Mouse (Mus musculus): ENCODE data around the gene Blnk. TPM values are rescaled to one million over a fixed set of nuclear protein-coding genes. Genes with fewer than 3 reads are reported as not detected.

Gene Blnk
- polyA plus RNA-seq, 1 experiment, result 1.3 TPM

GRCm38 (mm10) chr19:40935376-40935775, 59.0 kb downstream of the Blnk start:
- H3K27ac ChIP-seq (ENCODE audit: control insufficient read depth, insufficient read depth, low read depth, low read length), result no peak overlapping the region
- no peaks in the 10 kb centered on the region for H3K27me3 ChIP-seq (ENCODE audit: control insufficient read depth, insufficient read depth, low read length)
- H3K4me1 ChIP-seq (ENCODE audit: control insufficient read depth, insufficient read depth, low read length), result no peaks in the 10 kb centered on the region
- no peaks in the 10 kb centered on the region for H3K36me3 ChIP-seq (ENCODE audit: control insufficient read depth, insufficient read depth, low read length)
- TF ChIP-seq CTCF (IDR thresholded peaks at IDR 0.05; ENCODE audit: control insufficient read depth, insufficient read depth, insufficient replicate concordance, low read depth, low read length) (no peak), POLR2A (IDR thresholded peaks at IDR 0.05; ENCODE audit: control insufficient read depth, low read depth, low read length) (no peak)
- no peak overlapping the region for H3K4me3 ChIP-seq (ENCODE audit: control insufficient read depth, low read depth, low read length)

GRCm38 (mm10) chr19:40931581-40932369, 62.6 kb downstream of the Blnk start:
- H3K4me1 ChIP-seq (ENCODE audit: control insufficient read depth, insufficient read depth, low read length), result no peaks in the 10 kb centered on the region
- H3K27me3 ChIP-seq (ENCODE audit: control insufficient read depth, insufficient read depth, low read length), result no peaks in the 10 kb centered on the region
- no peaks in the 10 kb centered on the region for H3K36me3 ChIP-seq (ENCODE audit: control insufficient read depth, insufficient read depth, low read length)
- TF ChIP-seq POLR2A (IDR thresholded peaks at IDR 0.05; ENCODE audit: control insufficient read depth, low read depth, low read length) (no peak), CTCF (IDR thresholded peaks at IDR 0.05; ENCODE audit: control insufficient read depth, insufficient read depth, insufficient replicate concordance, low read depth, low read length) (no peak)
- H3K4me3 ChIP-seq (ENCODE audit: control insufficient read depth, low read depth, low read length), result no peak overlapping the region
- no peak overlapping the region for H3K27ac ChIP-seq (ENCODE audit: control insufficient read depth, insufficient read depth, low read depth, low read length)

GRCm38 (mm10) chr19:40895393-40895703, 99.0 kb downstream of the Blnk start:
- Histone ChIP-seq H3K27me3 (ENCODE audit: control insufficient read depth, insufficient read depth, low read length) (no peaks in the 10 kb centered on the region), H3K36me3 (ENCODE audit: control insufficient read depth, insufficient read depth, low read length) (no peaks in the 10 kb centered on the region), H3K4me1 (ENCODE audit: control insufficient read depth, insufficient read depth, low read length) (peaks cover 2% of the 10 kb centered on the region), H3K27ac (ENCODE audit: control insufficient read depth, insufficient read depth, low read depth, low read length) (peak overlapping the region; percentile 93), H3K4me3 (ENCODE audit: control insufficient read depth, low read depth, low read length) (peak overlapping the region; percentile 93)
- TF ChIP-seq CTCF (IDR thresholded peaks at IDR 0.05; ENCODE audit: control insufficient read depth, insufficient read depth, insufficient replicate concordance, low read depth, low read length) (no peak), POLR2A (IDR thresholded peaks at IDR 0.05; ENCODE audit: control insufficient read depth, low read depth, low read length) (no peak)

GRCm38 (mm10) chr19:40894519-40895392, 99.6 kb downstream of the Blnk start, which contains the start of gene Zfp518a:
Gene Zfp518a (plus strand): TSS chr19:40894705.
- TF ChIP-seq POLR2A (IDR thresholded peaks at IDR 0.05; ENCODE audit: control insufficient read depth, low read depth, low read length), result peak; percentile 88
- no peak for TF ChIP-seq CTCF (IDR thresholded peaks at IDR 0.05; ENCODE audit: control insufficient read depth, insufficient read depth, insufficient replicate concordance, low read depth, low read length)
- Histone ChIP-seq H3K27me3 (ENCODE audit: control insufficient read depth, insufficient read depth, low read length) (no peaks in the 10 kb centered on the region), H3K4me3 (ENCODE audit: control insufficient read depth, low read depth, low read length) (peak within 1 kb of the TSS; percentile 93)

GRCm38 (mm10) chr19:40894071-40894506, 100.2 kb downstream of the Blnk start:
- H3K36me3 ChIP-seq (ENCODE audit: control insufficient read depth, insufficient read depth, low read length), result no peaks in the 10 kb centered on the region
- peak overlapping the region; percentile 93 for H3K27ac ChIP-seq (ENCODE audit: control insufficient read depth, insufficient read depth, low read depth, low read length)
- peaks cover 2% of the 10 kb centered on the region for H3K4me1 ChIP-seq (ENCODE audit: control insufficient read depth, insufficient read depth, low read length)
- no peaks in the 10 kb centered on the region for H3K27me3 ChIP-seq (ENCODE audit: control insufficient read depth, insufficient read depth, low read length)
- H3K4me3 ChIP-seq (ENCODE audit: control insufficient read depth, low read depth, low read length), result peak overlapping the region; percentile 93
- peak; percentile 8; the same call in 1 of the 2 replicates for TF ChIP-seq CTCF (IDR thresholded peaks at IDR 0.05; ENCODE audit: control insufficient read depth, insufficient read depth, insufficient replicate concordance, low read depth, low read length)
- peak; percentile 77; the same call in 1 of the 2 replicates for TF ChIP-seq POLR2A (IDR thresholded peaks at IDR 0.05; ENCODE audit: control insufficient read depth, low read depth, low read length)

More at GRCm38 (mm10) chr19:40894519-40895392, 99.6 kb downstream of the Blnk start, which contains the start of gene Zfp518a:
- peaks cover 2% of the 10 kb centered on the region for H3K4me1 ChIP-seq (ENCODE audit: control insufficient read depth, insufficient read depth, low read length)
- peak within 1 kb of the TSS; percentile 93 for H3K27ac ChIP-seq (ENCODE audit: control insufficient read depth, insufficient read depth, low read depth, low read length)
- H3K36me3 ChIP-seq (ENCODE audit: control insufficient read depth, insufficient read depth, low read length), result no peaks in the 10 kb centered on the region

GRCm38 (mm10) chr19:40888887-40889286, 105.4 kb downstream of the Blnk start:
- Histone ChIP-seq H3K27ac (ENCODE audit: control insufficient read depth, insufficient read depth, low read depth, low read length) (no peak overlapping the region), H3K27me3 (ENCODE audit: control insufficient read depth, insufficient read depth, low read length) (no peaks in the 10 kb centered on the region), H3K36me3 (ENCODE audit: control insufficient read depth, insufficient read depth, low read length) (no peaks in the 10 kb centered on the region), H3K4me1 (ENCODE audit: control insufficient read depth, insufficient read depth, low read length) (no peaks in the 10 kb centered on the region; the same call in 1 of the 2 replicates), H3K4me3 (ENCODE audit: control insufficient read depth, low read depth, low read length) (no peak overlapping the region)
- TF ChIP-seq POLR2A (IDR thresholded peaks at IDR 0.05; ENCODE audit: control insufficient read depth, low read depth, low read length), result no peak

- Histone ChIP-seq H3K27me3 (ENCODE audit: control insufficient read depth, insufficient read depth, low read length) (no peaks in the 10 kb centered on the region), H3K36me3 (ENCODE audit: control insufficient read depth, insufficient read depth, low read length) (no peaks in the 10 kb centered on the region), H3K4me3 (ENCODE audit: control insufficient read depth, low read depth, low read length) (no peak overlapping the region), H3K27ac (ENCODE audit: control insufficient read depth, insufficient read depth, low read depth, low read length) (no peak overlapping the region), H3K4me1 (ENCODE audit: control insufficient read depth, insufficient read depth, low read length) (no peaks in the 10 kb centered on the region)
- no peak for TF ChIP-seq POLR2A (IDR thresholded peaks at IDR 0.05; ENCODE audit: control insufficient read depth, low read depth, low read length)
- no peak for TF ChIP-seq CTCF (IDR thresholded peaks at IDR 0.05; ENCODE audit: control insufficient read depth, insufficient read depth, insufficient replicate concordance, low read depth, low read length)
Observed at GRCm38 (mm10) chr19:40881700-40882099, 112.6 kb downstream of the Blnk start.

Other genes starting within 250 kb of the Blnk start
- gene Cc2d2b, start 245.8 kb downstream of the Blnk start, polyA plus RNA-seq (2012; rRNA removed), result 10.7 and 11.3 TPM in 2 replicates
- gene Ccnj, start 163.3 kb downstream of the Blnk start, polyA plus RNA-seq (2012; rRNA removed), result 1.7 TPM in 2 replicates
- 2.2 and 3.6 TPM in 2 replicates for gene Zfp518a, start 99.8 kb downstream of the Blnk start, polyA plus RNA-seq (2012; rRNA removed)
- 0.19 and 0.25 TPM in 2 replicates for gene Dntt, start 34.7 kb upstream of the Blnk start, polyA plus RNA-seq (2012; rRNA removed)
- gene Opalin, start 82.6 kb upstream of the Blnk start, polyA plus RNA-seq (2012; rRNA removed), result not detected in 2 replicates
- 0.32 and 0.40 TPM in 2 replicates for gene Tll2, start 212.3 kb upstream of the Blnk start, polyA plus RNA-seq (2012; rRNA removed)